10 mouse cellular contexts compared by ENCODE assay signal in the genomic region with DNA sequence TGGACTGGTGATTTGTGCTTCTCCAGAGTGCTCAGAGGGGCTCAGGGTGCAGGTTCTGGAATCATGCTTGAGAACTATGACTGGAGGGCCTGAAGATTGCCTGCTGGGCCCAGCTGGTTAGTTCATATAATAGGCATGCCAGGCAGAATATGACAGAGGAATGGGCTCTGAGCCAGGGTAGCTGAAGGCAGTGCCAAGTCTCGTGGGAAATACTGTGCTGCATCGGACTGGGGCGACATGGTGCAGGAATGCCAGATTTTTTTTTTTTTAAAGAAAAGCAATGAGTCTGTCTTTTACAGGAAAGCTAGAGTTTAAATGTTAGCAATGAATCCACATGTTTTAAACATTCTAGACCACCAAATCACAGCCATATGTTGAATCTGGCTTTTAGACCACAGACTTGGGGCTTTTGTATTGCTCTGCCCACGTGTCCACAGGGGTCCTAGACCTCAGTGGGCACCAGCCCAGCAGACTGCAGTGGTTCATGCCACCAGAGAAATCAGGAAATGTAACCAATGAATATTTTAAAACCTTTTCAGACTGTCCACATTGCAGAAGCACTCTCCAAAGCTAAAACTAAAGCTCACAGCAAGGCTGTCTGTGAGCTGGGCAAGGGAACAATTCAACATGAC. TPM values are rescaled to one million over a fixed set of nuclear protein-coding genes. Genes with fewer than 3 reads are reported as not detected.
DNase-seq lines count a peak whose midpoint lies in the region; ATAC-seq lines count a peak whose summit lies in the region.
"Had no signal": no experiment of that assay in that cellular context is flagged by ENCODE, and none has a peak within 500 bp of the region (broad histone marks: within the 10 kb centered on the region; RNA-seq: fewer than 3 reads in every experiment).

No protein-coding gene starts in this region.

- WGBS in hindbrain, embryonic 13.5 days: 27% methylated on average over 4 of the region's 4 CpGs
- WGBS in hindbrain, embryonic 11.5 days: 77% methylated on average over 4 of the region's 4 CpGs
- 7% methylated on average over 4 of the region's 4 CpGs for WGBS in embryonic facial prominence, embryonic 15.5 days

- no peaks in the 10 kb centered on the region for H3K36me3 ChIP-seq in hindbrain, embryonic 13.5 days
- no peaks in the 10 kb centered on the region for H3K36me3 ChIP-seq in hindbrain, embryonic 11.5 days (ENCODE audit: control insufficient read depth, insufficient read depth, low read length)
- no peaks in the 10 kb centered on the region for H3K36me3 ChIP-seq in embryonic facial prominence, embryonic 15.5 days
- H3K36me3 ChIP-seq: G1E; neural tube, embryonic 12.5 days had no signal

- peaks cover 40% of the 10 kb centered on the region for H3K4me1 ChIP-seq in hindbrain, embryonic 13.5 days (replicated peaks)
- no peaks in the 10 kb centered on the region for H3K4me1 ChIP-seq in hindbrain, embryonic 11.5 days (replicated peaks; ENCODE audit: control insufficient read depth, insufficient read depth, low read length)
- H3K4me1 ChIP-seq in embryonic facial prominence, embryonic 15.5 days: peaks cover 31% of the 10 kb centered on the region

- no peak overlapping the region for H3K9ac ChIP-seq in hindbrain, embryonic 13.5 days
- no peak overlapping the region for H3K9ac ChIP-seq in hindbrain, embryonic 11.5 days (ENCODE audit: low read depth, low read length)
- no peak overlapping the region for H3K9ac ChIP-seq in embryonic facial prominence, embryonic 15.5 days
- H3K9ac ChIP-seq: neural tube, embryonic 12.5 days had no signal

- ATAC-seq in hindbrain, embryonic 13.5 days (ENCODE audit: low FRiP score): peak; percentile 78; the same call in 1 of the 2 replicates
- no peak for ATAC-seq in hindbrain, embryonic 11.5 days (ENCODE audit: low FRiP score)
- peak; percentile 71 for ATAC-seq in embryonic facial prominence, embryonic 15.5 days (ENCODE audit: insufficient number of reproducible peaks, low FRiP score, low TSS enrichment, low read depth)

- no peak overlapping the region for H3K4me2 ChIP-seq in hindbrain, embryonic 13.5 days
- H3K4me2 ChIP-seq in hindbrain, embryonic 11.5 days (replicated peaks; ENCODE audit: low read depth, low read length): no peak overlapping the region
- no peak overlapping the region for H3K4me2 ChIP-seq in embryonic facial prominence, embryonic 15.5 days (replicated peaks)
- H3K4me2 ChIP-seq: neural tube, embryonic 12.5 days had no signal

- H3K4me3 ChIP-seq in hindbrain, embryonic 13.5 days: no peak overlapping the region
- no peak overlapping the region for H3K4me3 ChIP-seq in hindbrain, embryonic 11.5 days (ENCODE audit: low read depth, low read length)
- H3K4me3 ChIP-seq in embryonic facial prominence, embryonic 15.5 days (replicated peaks): no peak overlapping the region
- H3K4me3 ChIP-seq: neural tube, embryonic 12.5 days had no signal

- H3K27ac ChIP-seq in hindbrain, embryonic 13.5 days: peak overlapping the region; percentile 70
- H3K27ac ChIP-seq in hindbrain, embryonic 11.5 days (ENCODE audit: low read depth, low read length): no peak overlapping the region
- peak overlapping the region; percentile 75 for H3K27ac ChIP-seq in embryonic facial prominence, embryonic 15.5 days (replicated peaks)
- H3K27ac ChIP-seq: neural tube, embryonic 12.5 days had no signal

- no peaks in the 10 kb centered on the region for H3K27me3 ChIP-seq in hindbrain, embryonic 13.5 days
- H3K27me3 ChIP-seq in hindbrain, embryonic 11.5 days (ENCODE audit: control insufficient read depth, insufficient read depth, low read length): no peaks in the 10 kb centered on the region
- H3K27me3 ChIP-seq in embryonic facial prominence, embryonic 15.5 days: no peaks in the 10 kb centered on the region
- H3K27me3 ChIP-seq: neural tube, embryonic 12.5 days had no signal

- no peak for DNase-seq in hindbrain, embryonic 11.5 days (ENCODE audit: low spot score)
- peak; percentile 83 for DNase-seq in adrenal gland, postnatal 14 days
- peak; percentile 51 to 75 for DNase-seq in layer of hippocampus, adult 18-20 months (ENCODE audit: low spot score in 2 of 2)
- DNase-seq in lung, postnatal 36 days: peak; percentile 17
- no peak for DNase-seq in spleen, postnatal 4 days (ENCODE audit: low spot score in 2 of 2)
- DNase-seq in embryo, embryonic 10.5 days (ENCODE audit: low spot score): no peak

- no peaks in the 10 kb centered on the region for H3K9me3 ChIP-seq in hindbrain, embryonic 13.5 days
- H3K9me3 ChIP-seq in hindbrain, embryonic 11.5 days (ENCODE audit: control insufficient read depth, low read length): no peaks in the 10 kb centered on the region
- no peaks in the 10 kb centered on the region for H3K9me3 ChIP-seq in embryonic facial prominence, embryonic 15.5 days (replicated peaks)
- H3K9me3 ChIP-seq: G1E; neural tube, embryonic 12.5 days had no signal

RNA-seq across cellular contexts. Expression of gene Fam196b, which starts 33.8 kb away (rescaled TPM):
- 3.5 and 3.8 TPM in 2 replicates for polyA plus RNA-seq in hindbrain, embryonic 13.5 days (2015; fragmentation: Nextera tagmentation; extraction: Ambion mirVana)
- polyA plus RNA-seq in hindbrain, embryonic 11.5 days (2014; fragmentation: Nextera tagmentation; extraction: Ambion mirVana): 0.83 and 1.0 TPM in 2 replicates
- total RNA-seq in adrenal gland, postnatal 14 days (2021): not detected in 2 replicates
- 1.0 and 1.2 TPM in 2 replicates for polyA plus RNA-seq in embryonic facial prominence, embryonic 15.5 days (2015; fragmentation: Nextera tagmentation; extraction: Ambion mirVana)
- total RNA-seq in layer of hippocampus, adult 18-20 months (2021): under 1 TPM; 0.74 to 0.79 TPM
- polyA plus RNA-seq: G1E had no signal

Comparison
In these comparisons a context has a peak if more than half of its experiments do, and no peak if none do; other contexts are left out.
1. DNase-seq: peak in adrenal gland, postnatal 14 days (single experiment), layer of hippocampus, adult 18-20 months (2 of 2) and lung, postnatal 36 days (single experiment); none in hindbrain, embryonic 11.5 days (single experiment), spleen, postnatal 4 days (0 of 2) and embryo, embryonic 10.5 days (single experiment).